Mouse (Mus musculus) layer of hippocampus, postnatal 14 days (tissue): ENCODE results near the gene Sp6. TPM values are rescaled to one million over a fixed set of nuclear protein-coding genes. Genes with fewer than 3 reads are reported as not detected.
A peak's percentile ranks its signal among the peaks of the same experiment; 100 is the strongest.

ENCODE experiments used
- DNase-seq, 2 experiments: peaks; one replicate each; pipeline ENCODE4 v3.0.0; 2021 to 2022; ENCODE audit warnings: low spot score in 2 of 2, mixed read lengths in 1 of 2
- total RNA-seq, 2 experiments: library from RNA; stranded (reverse); gene quantifications; 2 replicates each; pipeline ENCODE4 v1.2.3; 2021

Gene Sp6
- total RNA-seq, 2 experiments from 2014 or later: 0.81 to 1.1 TPM

- DNase-seq: no peak
Measured at GRCm38 (mm10) chr11:97021121-97021765, 8.0 kb downstream of the Sp6 start.

GRCm38 (mm10) chr11:97021873-97022484 lies 8.8 kb downstream of the Sp6 start:
- DNase-seq: peak; percentile 55 to 65

- no peak for DNase-seq
Measured at GRCm38 (mm10) chr11:97024977-97025376, 11.8 kb downstream of the Sp6 start.

- DNase-seq: peak; percentile 76 to 79
Measured at GRCm38 (mm10) chr11:97025721-97026344, 12.6 kb downstream of the Sp6 start.

- peak; percentile 63 to 70 for DNase-seq
Measured at GRCm38 (mm10) chr11:97029686-97030417, 16.7 kb downstream of the Sp6 start, which contains the start of gene Scrn2. Gene Scrn2 (plus strand): TSS chr11:97029938.

GRCm38 (mm10) chr11:97030426-97030825 lies 17.2 kb downstream of the Sp6 start:
- DNase-seq: no peak

GRCm38 (mm10) chr11:97031977-97032376 lies 18.8 kb downstream of the Sp6 start:
- DNase-seq: no peak

- no peak for DNase-seq
Measured at GRCm38 (mm10) chr11:97032499-97032898, 19.3 kb downstream of the Sp6 start.

- DNase-seq: no peak
Measured at GRCm38 (mm10) chr11:97033781-97034180, 20.6 kb downstream of the Sp6 start.

- no peak for DNase-seq
Measured at GRCm38 (mm10) chr11:97036141-97036540, 22.9 kb downstream of the Sp6 start.

GRCm38 (mm10) chr11:97038881-97039280 lies 25.7 kb downstream of the Sp6 start:
- no peak for DNase-seq

GRCm38 (mm10) chr11:97040301-97041021 lies 27.3 kb downstream of the Sp6 start:
- DNase-seq: no peak

GRCm38 (mm10) chr11:97041022-97041899 lies 28.1 kb downstream of the Sp6 start, which contains the start of the genes Lrrc46 and Mrpl10:
Gene Lrrc46 (minus strand): TSS chr11:97041407.
Gene Mrpl10 (plus strand): TSS chr11:97041560.
- peak; percentile 86 for DNase-seq

- DNase-seq: no peak
Measured at GRCm38 (mm10) chr11:97044902-97045301, 31.7 kb downstream of the Sp6 start.

- no peak for DNase-seq
Measured at GRCm38 (mm10) chr11:97045861-97046260, 32.7 kb downstream of the Sp6 start.

GRCm38 (mm10) chr11:97048090-97048650 lies 35.0 kb downstream of the Sp6 start:
- DNase-seq: no peak

GRCm38 (mm10) chr11:97049492-97050085 lies 36.4 kb downstream of the Sp6 start:
- DNase-seq: no peak

- peak; percentile 69 to 77 for DNase-seq
Measured at GRCm38 (mm10) chr11:97050216-97050943, 37.2 kb downstream of the Sp6 start, which contains the start of gene Osbpl7. Gene Osbpl7 (plus strand): TSS chr11:97050628.
